Mouse (Mus musculus): Measurements from ENCODE around the gene Cnot2. TPM values are rescaled to one million over a fixed set of nuclear protein-coding genes. Genes with fewer than 3 reads are reported as not detected.

Gene Cnot2
- polyA plus RNA-seq, 1 experiment from 2014 or later, result 82.3 TPM

DNA sequence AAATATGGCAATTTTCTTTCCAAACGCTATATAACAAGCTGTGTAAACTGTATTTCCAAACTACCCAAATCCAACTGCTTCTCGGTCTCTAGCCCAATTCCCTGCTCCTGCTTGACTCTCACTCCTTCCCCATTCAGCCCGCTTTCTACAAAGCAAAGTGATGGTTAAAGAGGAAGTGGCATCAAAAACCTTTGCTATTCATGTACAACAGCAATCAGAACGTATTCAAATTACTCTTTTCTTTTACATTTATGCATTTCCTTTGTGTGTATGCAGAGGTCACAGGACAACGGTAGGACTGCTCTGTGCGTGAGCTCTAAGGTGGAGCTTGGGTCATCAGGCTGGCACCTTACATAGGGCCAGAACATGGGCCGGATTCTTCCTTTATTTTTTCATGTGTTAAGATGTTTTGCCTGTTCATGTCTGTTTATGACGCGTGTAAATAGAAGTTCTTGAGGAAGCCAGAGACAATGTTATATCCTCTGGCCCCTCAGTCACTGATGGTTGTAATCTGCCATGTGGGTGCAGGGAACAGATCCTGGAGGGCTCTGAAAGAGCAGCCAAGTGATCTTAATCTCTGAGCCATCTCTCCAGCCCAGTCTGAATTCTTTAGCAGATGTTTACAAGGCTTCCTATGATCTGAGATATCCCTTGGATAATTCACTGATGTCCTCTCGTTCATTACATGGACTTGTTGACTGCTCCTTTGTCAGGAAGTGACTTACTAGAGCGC, 68.6 kb downstream of the Cnot2 start:
- Histone ChIP-seq H3K4me1 (ENCODE audit: control insufficient read depth, insufficient read depth, low read length) (no peaks in the 10 kb centered on the region), H3K27ac (ENCODE audit: low read length) (no peak overlapping the region), H3K9me3 (replicated peaks; ENCODE audit: control insufficient read depth, low read length) (no peaks in the 10 kb centered on the region), H3K27me3 (ENCODE audit: control insufficient read depth, insufficient read depth, low read length) (no peaks in the 10 kb centered on the region), H3K36me3 (ENCODE audit: control insufficient read depth, insufficient read depth, low read length) (no peaks in the 10 kb centered on the region), H3K4me2 (ENCODE audit: low read depth, low read length) (no peak overlapping the region), H3K9ac (ENCODE audit: low read length) (no peak overlapping the region), H3K4me3 (replicated peaks; ENCODE audit: low read length) (no peak overlapping the region)
- 85% methylated on average over 11 of the region's 11 CpGs for WGBS
- no peak for ATAC-seq (ENCODE audit: insufficient read depth, low FRiP score)

DNA sequence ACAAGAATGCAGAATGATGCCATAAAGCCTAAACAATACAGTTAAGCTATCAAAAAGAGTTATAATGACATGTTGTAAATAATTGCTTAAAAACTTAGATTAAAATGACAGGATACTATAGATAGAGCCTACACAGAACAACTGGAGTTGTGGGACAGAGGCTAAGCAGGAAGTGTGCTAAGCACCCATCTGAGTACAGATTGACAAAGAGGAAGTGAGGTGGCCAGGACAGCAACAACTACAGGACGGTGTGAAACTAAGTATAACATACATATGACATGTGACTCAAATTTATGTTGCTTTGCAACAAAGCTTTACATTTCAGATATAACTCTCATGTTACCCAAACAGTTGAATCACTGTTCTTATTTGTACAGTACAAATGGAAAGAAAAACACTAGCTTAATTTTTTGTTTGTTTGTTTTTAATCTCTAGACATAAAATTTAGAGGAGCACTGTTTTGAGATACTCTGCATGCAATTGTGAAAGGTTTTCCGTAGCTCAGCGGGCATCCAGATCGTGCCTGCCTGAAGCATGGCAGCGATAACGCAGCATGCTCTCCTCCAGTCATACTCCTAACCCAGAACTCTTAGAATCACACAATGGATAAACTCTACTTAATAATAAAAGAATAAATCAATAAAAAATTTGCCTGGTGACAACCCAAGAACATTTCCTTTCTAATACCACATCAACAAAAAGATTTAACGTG, 75.9 kb downstream of the Cnot2 start:
- Histone ChIP-seq H3K27me3 (ENCODE audit: control insufficient read depth, insufficient read depth, low read length) (no peaks in the 10 kb centered on the region), H3K4me3 (replicated peaks; ENCODE audit: low read length) (no peak overlapping the region), H3K4me1 (ENCODE audit: control insufficient read depth, insufficient read depth, low read length) (no peaks in the 10 kb centered on the region), H3K27ac (ENCODE audit: low read length) (no peak overlapping the region), H3K9ac (ENCODE audit: low read length) (no peak overlapping the region), H3K9me3 (replicated peaks; ENCODE audit: control insufficient read depth, low read length) (no peaks in the 10 kb centered on the region), H3K36me3 (ENCODE audit: control insufficient read depth, insufficient read depth, low read length) (no peaks in the 10 kb centered on the region), H3K4me2 (ENCODE audit: low read depth, low read length) (no peak overlapping the region)
- ATAC-seq (ENCODE audit: insufficient read depth, low FRiP score), result no peak
- 86% methylated on average over 7 of the region's 7 CpGs for WGBS

DNA sequence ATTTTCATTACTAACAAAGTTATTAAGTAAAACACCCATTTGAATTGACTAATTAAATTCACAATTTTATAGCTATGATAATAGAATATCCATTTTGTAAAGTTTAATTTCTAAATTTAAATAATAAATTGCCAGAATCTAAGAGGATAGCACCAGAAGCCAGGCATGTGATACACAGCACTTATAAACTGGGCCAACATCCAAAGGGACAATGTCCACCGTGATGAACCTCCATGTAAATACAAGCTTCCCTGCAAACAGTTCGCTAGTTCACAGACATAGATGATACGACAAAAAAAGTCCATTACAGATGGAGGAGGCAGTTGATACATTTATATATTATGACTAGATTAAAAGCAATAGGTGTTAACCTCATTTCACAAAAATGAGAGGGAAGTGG, 88.5 kb downstream of the Cnot2 start:
- H3K9me3 ChIP-seq (replicated peaks; ENCODE audit: control insufficient read depth, low read length), result no peaks in the 10 kb centered on the region
- H3K4me1 ChIP-seq (ENCODE audit: control insufficient read depth, insufficient read depth, low read length), result no peaks in the 10 kb centered on the region
- ATAC-seq (ENCODE audit: insufficient read depth, low FRiP score), result no peak
- no peak overlapping the region for H3K9ac ChIP-seq (ENCODE audit: low read length)
- no peak overlapping the region for H3K4me3 ChIP-seq (replicated peaks; ENCODE audit: low read length)
- 85% methylated on average over 3 of the region's 3 CpGs for WGBS
- H3K36me3 ChIP-seq (ENCODE audit: control insufficient read depth, insufficient read depth, low read length), result peaks cover 14% of the 10 kb centered on the region
- no peaks in the 10 kb centered on the region for H3K27me3 ChIP-seq (ENCODE audit: control insufficient read depth, insufficient read depth, low read length)
- H3K4me2 ChIP-seq (ENCODE audit: low read depth, low read length), result no peak overlapping the region
- H3K27ac ChIP-seq (ENCODE audit: low read length), result no peak overlapping the region

DNA sequence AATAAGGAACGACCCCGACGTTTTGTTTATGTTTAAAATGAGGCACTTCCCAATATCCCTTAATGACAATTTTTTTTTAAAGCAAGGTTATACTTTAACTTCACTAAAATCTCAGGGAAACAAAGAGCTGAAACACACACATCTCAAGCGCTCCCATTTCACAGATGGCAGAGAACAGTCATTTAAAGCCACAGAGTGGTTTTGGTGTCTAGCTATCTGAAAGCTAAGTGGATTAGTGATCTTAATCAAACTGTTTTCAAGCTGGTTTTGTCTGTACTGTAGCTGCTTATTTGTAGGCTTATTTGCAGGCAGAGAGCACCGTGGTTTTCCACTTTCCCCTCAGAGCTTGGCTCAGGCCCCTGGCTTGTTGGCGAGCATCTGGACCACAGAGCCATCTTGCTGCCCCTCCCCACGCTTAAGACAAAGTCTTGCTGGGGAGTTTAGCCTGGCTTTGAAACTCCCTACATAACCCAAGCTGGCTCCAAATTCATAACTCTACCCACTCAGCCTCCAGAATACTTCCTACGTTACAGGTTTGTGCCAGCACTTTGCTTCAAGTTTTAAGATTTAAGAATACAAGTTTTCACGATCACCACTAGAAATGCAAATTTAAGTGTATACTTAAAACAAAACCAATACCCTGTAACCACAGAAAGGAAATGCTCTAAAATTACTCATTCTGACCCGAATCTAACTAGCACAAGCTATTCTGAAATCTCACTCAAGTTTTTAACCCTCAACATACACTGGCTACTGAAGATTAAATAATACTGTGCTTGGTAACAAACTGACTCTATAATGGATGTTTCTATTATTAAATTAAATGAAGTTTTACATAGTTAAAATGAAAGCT, 94.2 kb downstream of the Cnot2 start:
- Histone ChIP-seq H3K9me3 (replicated peaks; ENCODE audit: control insufficient read depth, low read length) (no peaks in the 10 kb centered on the region), H3K4me3 (replicated peaks; ENCODE audit: low read length) (no peak overlapping the region), H3K4me1 (ENCODE audit: control insufficient read depth, insufficient read depth, low read length) (no peaks in the 10 kb centered on the region), H3K36me3 (ENCODE audit: control insufficient read depth, insufficient read depth, low read length) (peaks cover 10% of the 10 kb centered on the region; the same call in 1 of the 2 replicates), H3K9ac (ENCODE audit: low read length) (no peak overlapping the region), H3K4me2 (ENCODE audit: low read depth, low read length) (no peak overlapping the region), H3K27me3 (ENCODE audit: control insufficient read depth, insufficient read depth, low read length) (no peaks in the 10 kb centered on the region), H3K27ac (ENCODE audit: low read length) (no peak overlapping the region)
- ATAC-seq (ENCODE audit: insufficient read depth, low FRiP score), result no peak
- 76% methylated on average over 10 of the region's 10 CpGs for WGBS

DNA sequence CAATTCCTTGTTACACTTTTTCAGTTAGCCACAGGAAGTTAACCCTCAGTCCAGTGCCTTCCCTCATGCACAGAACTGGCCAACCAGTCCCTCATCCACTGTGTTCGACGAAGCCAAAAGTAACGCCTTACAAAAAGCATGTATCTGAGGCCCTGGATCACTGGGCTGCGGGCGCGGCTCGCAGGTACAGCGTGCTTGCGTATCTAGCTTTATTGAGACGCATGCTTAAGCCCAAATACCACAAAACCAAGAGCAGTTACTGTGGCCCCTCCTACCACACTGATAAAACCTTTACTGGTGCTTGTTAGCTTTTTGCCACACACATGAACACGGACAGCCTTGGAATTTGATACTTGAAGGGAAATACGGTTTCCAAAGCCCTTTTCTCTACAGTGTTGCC, 99.4 kb downstream of the Cnot2 start:
- peaks cover 7% of the 10 kb centered on the region; the same call in 1 of the 2 replicates for H3K36me3 ChIP-seq (ENCODE audit: control insufficient read depth, insufficient read depth, low read length)
- 79% methylated on average over 12 of the region's 12 CpGs for WGBS
- H3K4me3 ChIP-seq (replicated peaks; ENCODE audit: low read length), result no peak overlapping the region
- no peaks in the 10 kb centered on the region for H3K27me3 ChIP-seq (ENCODE audit: control insufficient read depth, insufficient read depth, low read length)
- no peak overlapping the region for H3K4me2 ChIP-seq (ENCODE audit: low read depth, low read length)
- H3K27ac ChIP-seq (ENCODE audit: low read length), result no peak overlapping the region
- no peak for ATAC-seq (ENCODE audit: insufficient read depth, low FRiP score)
- H3K9me3 ChIP-seq (replicated peaks; ENCODE audit: control insufficient read depth, low read length), result no peaks in the 10 kb centered on the region; the same call in 1 of the 2 replicates
- no peaks in the 10 kb centered on the region for H3K4me1 ChIP-seq (ENCODE audit: control insufficient read depth, insufficient read depth, low read length)
- H3K9ac ChIP-seq (ENCODE audit: low read length), result no peak overlapping the region

DNA sequence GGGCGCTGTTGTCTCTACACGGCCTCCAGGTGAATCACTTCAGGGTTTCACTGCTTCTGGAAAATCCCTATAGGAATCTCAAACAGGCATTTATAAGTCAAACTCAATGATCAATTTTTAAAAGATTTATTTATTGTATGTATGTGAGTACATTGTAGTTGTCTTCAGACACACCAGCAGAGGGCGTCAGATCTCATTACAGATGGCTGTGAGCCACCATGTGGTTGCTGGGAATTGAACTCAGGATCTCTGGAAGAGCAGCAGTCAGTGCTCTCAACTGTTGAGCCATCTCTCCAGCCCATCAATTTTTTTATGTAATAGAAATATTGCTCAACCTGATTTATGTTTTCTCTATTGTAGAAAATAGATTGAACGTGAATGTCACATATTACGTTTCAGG, 100.3 kb downstream of the Cnot2 start:
- no peak for ATAC-seq (ENCODE audit: insufficient read depth, low FRiP score)
- Histone ChIP-seq H3K4me2 (ENCODE audit: low read depth, low read length) (no peak overlapping the region), H3K36me3 (ENCODE audit: control insufficient read depth, insufficient read depth, low read length) (peaks cover 7% of the 10 kb centered on the region; the same call in 1 of the 2 replicates), H3K4me3 (replicated peaks; ENCODE audit: low read length) (no peak overlapping the region), H3K27ac (ENCODE audit: low read length) (no peak overlapping the region), H3K27me3 (ENCODE audit: control insufficient read depth, insufficient read depth, low read length) (no peaks in the 10 kb centered on the region), H3K4me1 (ENCODE audit: control insufficient read depth, insufficient read depth, low read length) (no peaks in the 10 kb centered on the region), H3K9me3 (replicated peaks; ENCODE audit: control insufficient read depth, low read length) (no peaks in the 10 kb centered on the region; the same call in 1 of the 2 replicates), H3K9ac (ENCODE audit: low read length) (no peak overlapping the region)
- 88% methylated on average over 5 of the region's 5 CpGs for WGBS

DNA sequence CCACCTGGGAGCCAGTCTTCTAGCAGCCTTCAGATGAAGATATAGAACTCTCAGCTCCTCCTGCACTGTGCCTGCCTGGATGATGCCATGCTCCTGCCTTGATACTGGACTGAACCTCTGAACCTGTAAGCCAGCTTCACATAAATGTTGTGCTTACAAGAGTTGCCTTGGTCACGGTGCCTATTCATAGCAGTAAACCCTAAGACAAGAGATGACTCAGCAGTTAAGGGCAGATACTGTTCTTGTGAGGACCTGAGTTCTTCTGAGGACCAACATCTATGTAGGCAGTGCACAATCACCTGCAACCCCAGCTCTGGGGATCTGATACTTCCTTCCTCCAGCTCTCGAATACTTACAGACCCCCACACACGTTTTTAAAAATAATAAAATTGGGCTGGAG, 104.8 kb downstream of the Cnot2 start:
- 93% methylated on average over 3 of the region's 3 CpGs for WGBS
- no peaks in the 10 kb centered on the region for H3K36me3 ChIP-seq (ENCODE audit: control insufficient read depth, insufficient read depth, low read length)
- ATAC-seq (ENCODE audit: insufficient read depth, low FRiP score), result no peak
- no peak overlapping the region for H3K9ac ChIP-seq (ENCODE audit: low read length)
- no peak overlapping the region for H3K27ac ChIP-seq (ENCODE audit: low read length)
- no peaks in the 10 kb centered on the region; the same call in 1 of the 2 replicates for H3K9me3 ChIP-seq (replicated peaks; ENCODE audit: control insufficient read depth, low read length)
- H3K4me1 ChIP-seq (ENCODE audit: control insufficient read depth, insufficient read depth, low read length), result peaks cover 6% of the 10 kb centered on the region; the same call in 1 of the 2 replicates
- H3K27me3 ChIP-seq (ENCODE audit: control insufficient read depth, insufficient read depth, low read length), result no peaks in the 10 kb centered on the region
- no peak overlapping the region for H3K4me2 ChIP-seq (ENCODE audit: low read depth, low read length)
- H3K4me3 ChIP-seq (replicated peaks; ENCODE audit: low read length), result no peak overlapping the region

DNA sequence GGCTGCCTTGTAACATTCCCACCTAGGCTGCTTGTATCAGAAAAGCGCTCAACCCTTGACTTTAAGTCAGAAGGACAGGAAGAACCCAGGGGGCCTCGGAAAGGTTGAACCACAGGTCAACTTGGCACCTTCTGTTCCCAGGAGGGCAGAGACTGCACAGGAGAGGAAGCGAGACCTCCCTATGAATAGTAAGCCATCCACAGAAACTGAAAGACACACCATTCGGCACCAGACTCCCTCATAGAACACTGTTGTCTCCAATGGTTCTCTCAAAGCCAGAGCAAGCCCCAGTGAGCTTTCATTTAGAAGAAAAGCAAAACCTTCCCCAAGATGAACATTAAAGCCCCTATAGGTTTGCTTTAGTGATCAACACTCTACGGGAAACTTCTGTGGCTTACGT, 105.6 kb downstream of the Cnot2 start:
- Histone ChIP-seq H3K4me3 (replicated peaks; ENCODE audit: low read length) (no peak overlapping the region), H3K9ac (ENCODE audit: low read length) (no peak overlapping the region), H3K27me3 (ENCODE audit: control insufficient read depth, insufficient read depth, low read length) (no peaks in the 10 kb centered on the region), H3K4me2 (ENCODE audit: low read depth, low read length) (no peak overlapping the region), H3K4me1 (ENCODE audit: control insufficient read depth, insufficient read depth, low read length) (peaks cover 6% of the 10 kb centered on the region; the same call in 1 of the 2 replicates), H3K36me3 (ENCODE audit: control insufficient read depth, insufficient read depth, low read length) (no peaks in the 10 kb centered on the region), H3K27ac (ENCODE audit: low read length) (no peak overlapping the region), H3K9me3 (replicated peaks; ENCODE audit: control insufficient read depth, low read length) (no peaks in the 10 kb centered on the region; the same call in 1 of the 2 replicates)
- ATAC-seq (ENCODE audit: insufficient read depth, low FRiP score), result no peak
- 63% methylated on average over 6 of the region's 6 CpGs for WGBS
